Mouse (Mus musculus) stomach, postnatal 0 days (tissue): ENCODE data around the gene Oscp1. TPM values are rescaled to one million over a fixed set of nuclear protein-coding genes. Genes with fewer than 3 reads are reported as not detected.
A peak's percentile ranks its signal among the peaks of the same experiment; 100 is the strongest.

Experiments
- ATAC-seq: fragments of 200-750 bp; cut with Nextera tagmentation; 2 replicates; pipeline ENCODE4 v1.8.0; 2017; ENCODE audit not compliant: low FRiP score, low TSS enrichment
- DNase-seq: peaks from one replicate; pipeline ENCODE4 v3.0.0-alpha.2; 2016; ENCODE audit warnings: low spot score
- H3K27ac ChIP-seq: fragments of 300-500 bp; sonication (generic); replicated peaks from 2 replicates; pipeline ENCODE4 v1.5.1; 2014; ENCODE audit warnings: mild to moderate bottlenecking, control low read depth
- H3K27me3 ChIP-seq: fragments of 300-500 bp; sonication (generic); 2 replicates; pipeline ENCODE4 v1.6.1; 2014; ENCODE audit warnings: low read length; ENCODE audit not compliant: control insufficient read depth, insufficient read depth
- H3K36me3 ChIP-seq: fragments of 300-500 bp; sonication (generic); 2 replicates; pipeline ENCODE4 v1.6.1; 2014; ENCODE audit warnings: low read length, mixed read lengths; ENCODE audit not compliant: control insufficient read depth, insufficient read depth
- H3K4me1 ChIP-seq: fragments of 300-500 bp; sonication (generic); replicated peaks from 2 replicates; pipeline ENCODE4 v1.6.1; 2014; ENCODE audit warnings: antibody characterized with exemption; ENCODE audit not compliant: control insufficient read depth, insufficient read depth
- H3K4me2 ChIP-seq: fragments of 300-500 bp; sonication (generic); replicated peaks from 2 replicates; pipeline ENCODE4 v1.6.1; 2014; ENCODE audit warnings: low read depth, mild to moderate bottlenecking, control low read depth, moderate library complexity
- H3K4me3 ChIP-seq: fragments of 300-500 bp; sonication (generic); 2 replicates; pipeline ENCODE4 v1.5.1; 2014; ENCODE audit warnings: low read depth, low read length, control low read depth
- H3K9ac ChIP-seq: fragments of 300-500 bp; sonication (generic); 2 replicates; pipeline ENCODE4 v1.6.1; 2014; ENCODE audit warnings: mild to moderate bottlenecking, low read length, control low read depth, mixed read lengths
- H3K9me3 ChIP-seq: fragments of 300-500 bp; sonication (generic); 2 replicates; pipeline ENCODE4 v1.6.1; 2016; ENCODE audit warnings: low read length; ENCODE audit not compliant: control insufficient read depth
- CTCF ChIP-seq: IDR thresholded peaks from 2 replicates; pipeline ENCODE4 v1.5.1; 2016; ENCODE audit warnings: antibody characterized with exemption, low read depth, mild to moderate bottlenecking, moderate library complexity
- EP300 ChIP-seq: optimal IDR thresholded peaks from 2 replicates; pipeline ENCODE3; 2016; ENCODE audit warnings: antibody characterized with exemption
- WGBS: fragments of 180-500 bp; shearing (Covaris S2); extraction: QIAGEN DNeasy Blood & Tissue Kit; methylation state at CpG from one replicate; pipeline ENCODE4 v1.1.7; 2014; 5-methylcytosine and 5-hydroxymethylcytosine counted together
- polyA plus RNA-seq: library from polyadenylated mRNA; unstranded; fragments of >200 nt; fragmentation: Nextera tagmentation; extraction: Ambion mirVana; gene quantifications from 2 replicates; pipeline ENCODE4 v1.2.1, GENCODE M21; 2015

Oscp1 gene
- polyA plus RNA-seq, 1 experiment from 2014 or later: 3.6 TPM

GRCm38 (mm10) chr4:126115411-126115810 is 57.0 kb downstream of the Oscp1 start:
- no peaks in the 10 kb centered on the region for H3K36me3 ChIP-seq
- no peak for DNase-seq
- H3K4me2 ChIP-seq: no peak overlapping the region
- 87% methylated on average over 9 of the region's 9 CpGs for WGBS
- H3K27ac ChIP-seq: no peak overlapping the region
- no peak for ATAC-seq
- H3K4me3 ChIP-seq: no peak overlapping the region
- no peaks in the 10 kb centered on the region for H3K9me3 ChIP-seq
- H3K9ac ChIP-seq: no peak overlapping the region
- TF ChIP-seq EP300: no peak
- TF ChIP-seq CTCF: no peak
- no peaks in the 10 kb centered on the region for H3K27me3 ChIP-seq
- H3K4me1 ChIP-seq: peaks cover 3% of the 10 kb centered on the region; the same call in 1 of the 2 replicates

GRCm38 (mm10) chr4:126115871-126116521 is 57.6 kb downstream of the Oscp1 start:
- no peak overlapping the region for H3K4me2 ChIP-seq
- peak; percentile 55 for ATAC-seq
- TF ChIP-seq EP300 (no peak), CTCF (no peak)
- H3K9ac ChIP-seq: no peak overlapping the region
- no peaks in the 10 kb centered on the region for H3K36me3 ChIP-seq
- 45% methylated on average over 6 of the region's 6 CpGs for WGBS
- H3K9me3 ChIP-seq: no peaks in the 10 kb centered on the region
- DNase-seq: peak; percentile 40
- H3K27ac ChIP-seq: no peak overlapping the region; the same call in 1 of the 2 replicates
- H3K4me1 ChIP-seq: no peaks in the 10 kb centered on the region
- no peaks in the 10 kb centered on the region for H3K27me3 ChIP-seq
- no peak overlapping the region for H3K4me3 ChIP-seq

GRCm38 (mm10) chr4:126117116-126117515 is 58.8 kb downstream of the Oscp1 start:
- Histone ChIP-seq H3K9ac (no peak overlapping the region), H3K27me3 (no peaks in the 10 kb centered on the region), H3K36me3 (no peaks in the 10 kb centered on the region), H3K9me3 (no peaks in the 10 kb centered on the region), H3K4me2 (no peak overlapping the region), H3K4me3 (no peak overlapping the region), H3K4me1 (no peaks in the 10 kb centered on the region), H3K27ac (no peak overlapping the region)
- no peak for DNase-seq
- WGBS: 85% methylated on average over 8 of the region's 8 CpGs
- TF ChIP-seq EP300 (no peak), CTCF (no peak)
- no peak for ATAC-seq

- ATAC-seq: no peak
- no peaks in the 10 kb centered on the region for H3K27me3 ChIP-seq
These were observed 60.3 kb downstream of the Oscp1 start for GRCm38 (mm10) chr4:126118651-126119050.

GRCm38 (mm10) chr4:126119051-126119450 is 60.7 kb downstream of the Oscp1 start:
- no peaks in the 10 kb centered on the region for H3K4me1 ChIP-seq
- DNase-seq: no peak
- no peaks in the 10 kb centered on the region; the same call in 1 of the 2 replicates for H3K36me3 ChIP-seq
- no peak overlapping the region for H3K27ac ChIP-seq
- H3K9me3 ChIP-seq: no peaks in the 10 kb centered on the region
- no peak for ATAC-seq
- no peak for TF ChIP-seq EP300
- no peak for TF ChIP-seq CTCF
- no peak overlapping the region for H3K4me3 ChIP-seq
- 89% methylated on average over 1 of the region's 1 CpGs for WGBS
- no peak overlapping the region for H3K9ac ChIP-seq
- H3K27me3 ChIP-seq: no peaks in the 10 kb centered on the region
- H3K4me2 ChIP-seq: no peak overlapping the region

More at GRCm38 (mm10) chr4:126118651-126119050, 60.3 kb downstream of the Oscp1 start:
- TF ChIP-seq EP300 (no peak), CTCF (no peak)
- no peaks in the 10 kb centered on the region for H3K9me3 ChIP-seq
- no peaks in the 10 kb centered on the region; the same call in 1 of the 2 replicates for H3K36me3 ChIP-seq
- H3K4me1 ChIP-seq: no peaks in the 10 kb centered on the region
- DNase-seq: no peak
- no peak overlapping the region for H3K4me3 ChIP-seq
- H3K27ac ChIP-seq: no peak overlapping the region
- H3K4me2 ChIP-seq: no peak overlapping the region
- WGBS: 84% methylated on average over 4 of the region's 4 CpGs
- no peak overlapping the region for H3K9ac ChIP-seq

- no peaks in the 10 kb centered on the region for H3K4me1 ChIP-seq
- DNase-seq (no peak), ATAC-seq (no peak)
- no peaks in the 10 kb centered on the region for H3K9me3 ChIP-seq
- H3K27ac ChIP-seq: no peak overlapping the region
- TF ChIP-seq CTCF (no peak), EP300 (no peak)
- no peaks in the 10 kb centered on the region for H3K27me3 ChIP-seq
- no peak overlapping the region for H3K4me2 ChIP-seq
- peaks cover 5% of the 10 kb centered on the region for H3K36me3 ChIP-seq
- no peak overlapping the region for H3K9ac ChIP-seq
- 89% methylated on average over 5 of the region's 5 CpGs for WGBS
- no peak overlapping the region for H3K4me3 ChIP-seq
These were observed 61.7 kb downstream of the Oscp1 start for GRCm38 (mm10) chr4:126120052-126120451.
